Mouse (Mus musculus): ENCODE results near the gene Zscan12. TPM values are rescaled to one million over a fixed set of nuclear protein-coding genes. Genes with fewer than 3 reads are reported as not detected.

Gene Zscan12
- polyA plus RNA-seq, 2 experiments from 2014 or later, result 7.7 to 10.6 TPM

DNA sequence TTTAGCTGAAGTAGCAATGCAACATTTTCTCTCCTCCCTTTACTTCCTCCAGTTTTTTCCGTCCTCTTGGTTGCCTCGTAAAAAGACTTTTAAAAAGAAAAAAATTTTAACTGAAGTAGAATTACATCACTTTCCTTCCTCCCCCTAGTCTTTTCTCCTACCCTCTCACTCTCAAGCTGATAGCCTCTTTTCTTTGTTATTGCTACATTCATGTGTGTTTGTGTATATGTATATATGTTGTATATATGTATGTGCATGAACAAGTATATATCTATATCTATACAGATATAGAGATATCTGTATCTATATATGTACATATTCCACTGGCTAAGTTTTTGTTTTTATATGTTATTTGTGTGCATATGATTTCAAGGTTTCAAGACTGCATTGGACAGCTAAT lies 40.2 kb downstream of the Zscan12 start:
- ATAC-seq, result peak; percentile 31

DNA sequence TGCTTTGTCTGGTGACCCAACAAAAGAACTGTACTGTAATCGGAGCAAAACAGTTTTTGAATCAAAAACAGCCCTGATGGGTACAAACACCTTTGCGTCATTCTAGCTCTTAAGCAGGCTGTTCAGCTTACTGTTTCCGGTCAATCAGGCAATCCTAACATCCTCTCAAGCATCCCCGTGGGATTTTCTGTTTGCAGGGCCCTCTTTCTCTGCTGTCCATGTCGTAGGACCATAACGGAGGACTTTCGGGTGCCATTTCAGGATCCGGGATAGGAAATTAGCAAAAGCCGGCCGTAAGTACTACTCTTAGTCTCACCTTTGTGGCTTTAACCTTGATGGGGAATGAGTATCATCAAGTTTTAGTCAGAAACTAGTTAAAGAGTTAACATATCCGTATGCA lies 44.7 kb downstream of the Zscan12 start:
- ATAC-seq, result no peak

DNA sequence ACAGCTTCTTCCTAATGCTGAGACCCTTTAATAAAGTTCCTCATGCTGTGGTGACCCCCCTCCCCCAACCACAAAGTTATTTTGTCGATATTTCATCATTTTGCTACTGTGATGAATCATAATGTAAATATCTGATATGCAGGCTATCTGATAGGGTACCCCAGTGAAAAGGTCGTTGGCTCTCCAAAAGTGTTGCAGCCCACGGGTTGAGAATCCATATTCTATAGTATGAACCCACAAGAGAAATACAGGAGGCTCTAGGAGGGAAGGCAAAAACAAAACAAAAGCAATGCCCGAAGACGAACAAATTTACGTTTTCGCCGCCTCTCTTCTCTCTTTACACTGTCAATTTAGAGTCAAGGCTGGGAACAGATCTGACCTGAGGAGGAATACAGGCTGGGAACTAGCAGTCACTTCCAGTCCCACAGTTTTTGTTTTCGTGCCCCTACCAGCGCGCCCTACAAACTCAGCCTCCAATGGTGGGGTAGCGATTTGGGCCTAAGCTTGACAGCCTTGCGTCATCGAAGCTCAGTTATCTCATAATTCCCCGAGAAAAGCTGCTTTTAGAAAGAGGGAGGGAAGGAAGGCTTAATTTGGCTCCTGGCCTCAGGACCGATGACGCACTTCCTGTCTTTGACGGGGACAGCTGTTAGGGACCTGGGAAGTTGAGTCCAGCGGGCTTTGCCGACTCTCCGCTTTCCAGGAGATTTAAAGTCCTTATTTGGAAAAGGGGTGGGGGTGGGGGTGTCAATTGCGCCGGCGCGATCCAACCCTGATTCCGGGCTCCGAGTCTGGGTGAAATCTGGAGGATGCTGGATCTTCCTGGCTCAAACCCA lies 45.6 kb downstream of the Zscan12 start:
- peak; percentile 83 for ATAC-seq

DNA sequence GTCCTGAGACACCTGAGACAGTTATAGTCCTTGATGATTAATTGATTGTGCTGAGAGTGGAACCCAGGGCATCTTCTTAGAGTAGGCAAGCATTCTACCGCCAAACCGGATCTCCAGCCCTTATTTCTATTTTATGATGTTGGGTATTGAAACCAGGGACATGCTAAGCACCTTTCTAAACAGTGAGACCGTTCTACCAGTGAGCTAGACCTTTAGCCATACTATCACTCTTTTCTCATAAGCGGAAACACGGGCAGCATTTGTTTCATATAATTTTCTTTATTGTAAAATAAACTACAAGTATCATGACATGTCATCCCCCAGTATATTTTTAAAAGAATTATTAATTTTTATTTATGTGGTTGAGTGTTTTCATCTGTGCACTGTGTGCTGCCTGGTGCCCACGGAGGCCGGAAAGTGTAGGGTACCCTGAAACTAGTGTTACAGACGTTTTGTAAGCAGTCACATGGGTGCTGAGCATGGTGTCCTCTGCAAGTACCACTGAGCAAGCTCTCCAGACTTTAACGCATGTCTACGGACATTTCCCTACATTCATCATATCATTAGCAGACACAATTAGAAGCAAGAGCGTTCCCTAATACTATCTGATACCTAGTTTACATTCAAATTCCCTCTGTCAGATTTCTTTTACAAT lies 46.3 kb downstream of the Zscan12 start:
- peak; percentile 33 for ATAC-seq

DNA sequence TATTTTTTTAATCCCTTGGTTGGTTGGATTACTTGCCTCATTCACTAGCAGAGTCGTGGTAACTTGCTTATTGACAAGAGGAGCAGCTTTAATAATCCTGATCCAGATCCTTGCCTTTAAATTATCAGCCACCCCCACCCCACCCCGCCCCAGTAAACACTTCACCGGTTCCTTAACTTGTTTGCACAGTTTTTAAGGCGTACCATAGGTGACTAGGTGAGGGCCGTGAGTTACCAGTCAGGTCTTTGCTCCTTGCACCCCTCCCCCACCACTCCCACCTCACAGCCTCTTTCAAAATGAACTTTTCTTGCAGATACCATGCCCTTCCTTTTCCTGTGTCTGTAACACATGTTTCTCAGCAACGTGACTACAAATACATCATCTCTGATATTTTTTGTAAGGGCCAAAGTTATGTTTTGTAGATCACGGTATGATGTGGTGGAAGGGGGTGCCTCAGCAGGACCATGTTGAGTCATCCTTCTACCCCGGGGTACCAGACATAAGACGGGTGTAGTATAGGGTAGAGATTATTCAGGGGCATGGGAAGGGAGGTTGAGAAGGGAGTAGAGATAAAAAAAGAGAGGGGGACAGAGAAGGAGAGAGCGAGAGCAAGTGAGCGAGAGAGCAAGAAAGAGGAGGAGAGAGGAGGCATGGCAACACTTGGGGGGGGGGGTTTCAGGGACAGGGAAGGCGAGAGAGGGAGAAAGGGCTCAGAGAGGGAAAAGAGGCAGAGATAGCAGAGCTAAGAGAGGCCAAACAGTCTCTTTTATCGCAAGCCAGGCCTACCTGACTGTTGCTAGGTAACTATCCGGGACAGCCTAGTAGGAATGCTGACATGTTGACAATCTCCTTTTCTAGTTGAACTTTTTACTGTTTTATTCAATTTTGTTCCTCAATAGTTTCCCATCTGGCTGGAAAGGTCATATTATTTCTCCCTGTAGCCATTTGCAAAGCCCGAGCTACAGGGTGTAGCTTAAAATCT lies 51.9 kb downstream of the Zscan12 start:
- ATAC-seq, result peak; percentile 26

DNA sequence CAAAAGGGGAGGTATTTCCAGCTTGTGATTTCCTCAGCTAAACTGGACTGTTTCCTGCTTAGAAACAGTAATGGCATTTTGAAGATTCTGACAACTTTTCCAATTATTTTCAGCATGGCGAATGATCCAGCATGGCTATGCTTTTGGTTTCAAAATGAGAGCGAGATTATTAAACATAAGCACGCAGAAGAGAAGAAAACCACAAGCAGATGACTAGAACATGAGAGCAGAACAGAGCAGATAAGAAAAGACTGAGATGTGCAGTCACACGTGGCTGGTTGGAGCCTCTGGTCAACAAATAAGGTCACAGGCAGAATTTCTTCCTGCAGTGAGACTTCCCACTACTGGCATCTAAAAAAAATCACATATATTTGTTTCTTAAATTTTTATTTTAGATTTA lies 52.6 kb downstream of the Zscan12 start:
- ATAC-seq, result peak; percentile 45

DNA sequence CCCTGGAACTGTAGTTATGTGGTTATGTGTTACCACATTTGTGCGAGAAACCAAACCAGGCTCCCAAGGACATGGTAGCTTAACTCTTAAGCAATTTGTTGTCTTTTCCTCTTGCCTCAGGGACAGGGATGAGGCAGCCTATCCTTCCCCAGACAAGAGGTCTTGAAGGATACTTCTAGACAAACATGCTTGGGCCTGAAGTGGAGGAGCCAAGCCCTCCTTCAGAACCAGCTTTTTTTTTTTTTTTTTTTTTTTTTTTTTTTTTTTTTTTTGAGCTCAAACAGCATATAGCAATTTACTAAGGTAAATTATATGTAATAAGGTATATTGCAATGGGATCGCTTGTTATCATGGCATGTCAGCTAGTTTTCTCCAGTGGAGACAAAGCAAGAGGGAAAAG lies 53.1 kb downstream of the Zscan12 start:
- ATAC-seq, result no peak

DNA sequence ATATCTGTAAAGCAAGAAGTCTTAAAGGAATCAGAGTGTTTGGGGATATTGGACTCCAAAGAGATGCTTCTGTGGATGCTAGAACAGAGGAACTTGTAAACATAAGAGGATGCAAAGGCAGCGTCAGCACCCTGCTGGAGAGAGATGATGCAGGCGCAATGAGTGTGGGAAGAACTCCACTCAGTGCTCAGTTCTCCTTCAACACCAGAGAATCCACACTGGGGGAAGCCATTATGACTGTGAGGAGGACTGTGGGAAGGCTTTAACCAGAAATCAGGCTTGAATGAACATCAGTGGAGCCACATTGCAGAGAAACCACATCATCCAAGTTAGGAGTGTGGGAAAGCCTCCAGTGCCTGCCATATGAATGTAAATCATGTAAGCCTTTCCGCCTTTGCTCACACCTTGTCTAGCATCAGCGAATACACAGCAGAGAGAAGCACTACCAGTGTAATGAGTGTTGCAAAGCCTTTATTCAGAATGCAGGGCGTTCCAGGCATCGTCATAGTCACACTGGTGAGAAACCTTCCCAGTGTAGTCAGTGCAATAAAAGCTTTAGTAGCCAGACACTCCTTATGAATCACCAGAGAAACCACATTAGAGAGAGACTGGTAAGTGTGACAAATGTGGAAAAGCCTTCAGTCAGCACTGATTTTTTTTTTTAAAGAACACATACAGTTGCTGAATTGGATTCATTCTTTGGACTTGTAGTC lies 54.8 kb downstream of the Zscan12 start:
- no peak for ATAC-seq

DNA sequence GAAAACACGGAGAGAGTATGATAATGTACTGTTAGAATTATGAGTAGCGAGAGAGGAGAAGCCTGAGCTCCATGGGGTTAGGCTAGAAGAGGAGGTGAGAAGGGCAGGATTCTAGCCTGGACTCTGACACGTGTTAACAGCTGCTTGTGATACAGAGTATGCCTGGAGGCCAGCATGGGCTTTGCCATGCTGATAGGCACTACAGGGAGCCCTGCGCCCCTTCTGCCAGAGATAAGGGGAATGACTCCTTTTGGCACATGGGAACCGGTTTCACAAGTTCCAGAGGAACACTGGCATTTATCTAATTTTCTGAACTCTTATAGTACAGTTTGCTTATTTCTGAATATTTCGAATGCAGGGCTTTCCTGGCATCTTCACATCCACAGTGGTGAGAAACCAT lies 56.2 kb downstream of the Zscan12 start:
- ATAC-seq, result no peak

Other genes starting within 250 kb of the Zscan12 start
- not detected for gene Olfr263, start 233.2 kb upstream of the Zscan12 start, polyA plus RNA-seq (2017; shearing (Covaris generic))
- gene Olfr1368, start 217.0 kb upstream of the Zscan12 start, polyA plus RNA-seq (2017; shearing (Covaris generic)), result not detected
- 10 to 100 TPM; 10.5 to 13.5 TPM for gene Trim27, start 183.4 kb upstream of the Zscan12 start, polyA plus RNA-seq (2017; shearing (Covaris generic))
- gene Gpx5, start 70.1 kb upstream of the Zscan12 start, polyA plus RNA-seq (2017; shearing (Covaris generic)), result not detected
- gene Gpx6, start 50.7 kb upstream of the Zscan12 start, polyA plus RNA-seq (2017; shearing (Covaris generic)), result not detected
- gene Olfr1367, start 15.9 kb upstream of the Zscan12 start, polyA plus RNA-seq (2017; shearing (Covaris generic)), result not detected
- gene Zkscan3, start 39.9 kb downstream of the Zscan12 start, polyA plus RNA-seq (2017; shearing (Covaris generic)), result 10 to 100 TPM; 31.1 to 45.5 TPM
- 1 to 10 TPM; 1.3 to 1.7 TPM for gene Pgbd1, start 78.2 kb downstream of the Zscan12 start, polyA plus RNA-seq (2017; shearing (Covaris generic))
- gene Zscan26, start 90.9 kb downstream of the Zscan12 start, polyA plus RNA-seq (2017; shearing (Covaris generic)), result 10 to 100 TPM; 78.3 to 80.7 TPM
- gene Nkapl, start 105.7 kb downstream of the Zscan12 start, polyA plus RNA-seq (2017; shearing (Covaris generic)), result under 1 TPM in 1 of 2 experiments, not detected in 1; 0.36 TPM
- not detected for gene Zkscan4, start 116.1 kb downstream of the Zscan12 start, polyA plus RNA-seq (2017; shearing (Covaris generic))
- gene Gm10065, start 116.6 kb downstream of the Zscan12 start, polyA plus RNA-seq (2017; shearing (Covaris generic)), result not detected
- under 1 TPM; 0.51 to 0.95 TPM for gene AK157302, start 132.4 kb downstream of the Zscan12 start, polyA plus RNA-seq (2017; shearing (Covaris generic))
- 10 to 100 TPM in 1 of 2 experiments, not detected in 1; 29.3 TPM for gene Gm11273, start 138.6 kb downstream of the Zscan12 start, polyA plus RNA-seq (2017; shearing (Covaris generic))
- 1 to 10 TPM; 5.2 to 6.1 TPM for gene Zkscan8, start 168.3 kb downstream of the Zscan12 start, polyA plus RNA-seq (2017; shearing (Covaris generic))
- not detected for gene Olfr1366, start 180.0 kb downstream of the Zscan12 start, polyA plus RNA-seq (2017; shearing (Covaris generic))
- under 1 TPM in 1 of 2 experiments, not detected in 1; 0.32 TPM for gene Olfr1535, start 197.1 kb downstream of the Zscan12 start, polyA plus RNA-seq (2017; shearing (Covaris generic))
- not detected for gene Olfr1364, start 218.9 kb downstream of the Zscan12 start, polyA plus RNA-seq (2017; shearing (Covaris generic))

Data from CD4-positive, CD25-positive, alpha-beta regulatory T cell, adult 4 months (primary cell).